Mouse (Mus musculus) E14TG2a.4 (cell line): Measurements from ENCODE around the gene Mylk.

ENCODE experiments used
- H3K27me3 ChIP-seq: 2 replicates; pipeline ENCODE4 v1.6.1; 2014; ENCODE audit warnings: low read length, control low read depth; ENCODE audit not compliant: insufficient read depth
- H3K36me3 ChIP-seq: 2 replicates; pipeline ENCODE4 v1.6.1; 2014; ENCODE audit warnings: low read length, control low read depth; ENCODE audit not compliant: insufficient read depth
- H3K4me1 ChIP-seq: replicated peaks from 2 replicates; pipeline ENCODE4 v1.6.1; 2014; ENCODE audit warnings: low read depth, low read length, control low read depth
- H3K4me3 ChIP-seq: replicated peaks from 2 replicates; pipeline ENCODE4 v1.5.1; 2014; ENCODE audit warnings: mild to moderate bottlenecking, low read length
- H3K9me3 ChIP-seq: 2 replicates; pipeline ENCODE4 v1.6.1; 2014; ENCODE audit warnings: low read length, control low read depth
- CTCF ChIP-seq: conservative IDR thresholded peaks from 2 replicates; pipeline ENCODE4 v1.5.1; 2014; ENCODE audit warnings: low read length
- NANOG ChIP-seq: IDR thresholded peaks from 2 replicates; pipeline ENCODE4 v1.6.1; 2014; ENCODE audit warnings: borderline replicate concordance, low read length, mixed read lengths
- POU5F1 ChIP-seq: IDR thresholded peaks from 2 replicates; pipeline ENCODE4 v1.6.1; 2014; ENCODE audit warnings: low read length, borderline replicate concordance

The Mylk gene

DNA sequence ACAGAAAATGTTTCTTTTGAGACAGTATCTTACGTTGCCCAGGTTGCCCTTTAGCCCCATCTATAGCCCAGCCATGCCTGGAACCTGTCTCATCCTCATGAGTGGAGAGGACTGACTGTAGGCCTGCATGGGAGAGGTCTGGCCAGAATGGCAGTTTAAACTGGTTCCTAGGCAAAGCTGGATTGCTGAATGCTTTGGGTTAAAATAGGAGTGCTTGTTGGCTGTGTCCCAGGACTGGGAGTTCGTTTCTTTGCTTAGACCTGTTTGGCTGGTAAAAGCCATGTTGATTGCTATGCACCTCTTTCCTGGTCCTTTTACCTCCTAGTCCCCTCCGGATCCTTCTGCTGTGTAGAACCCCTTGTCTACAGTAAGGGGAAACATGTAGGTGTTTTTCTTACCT is 288.2 kb downstream of the Mylk start:
- peaks cover 94% of the 10 kb centered on the region for H3K36me3 ChIP-seq
- TF ChIP-seq NANOG: no peak
- no peak for TF ChIP-seq POU5F1
- no peak for TF ChIP-seq CTCF

GRCm38 (mm10) chr16:35033809-35034577 is 289.0 kb downstream of the Mylk start:
- H3K27me3 ChIP-seq: no peaks in the 10 kb centered on the region
- no peak overlapping the region for H3K4me3 ChIP-seq
- H3K4me1 ChIP-seq: peaks cover 74% of the 10 kb centered on the region
- TF ChIP-seq CTCF: no peak
- TF ChIP-seq POU5F1: no peak
- no peak for TF ChIP-seq NANOG
- H3K36me3 ChIP-seq: peaks cover 87% of the 10 kb centered on the region
- no peaks in the 10 kb centered on the region for H3K9me3 ChIP-seq

More for the DNA sequence above, 288.2 kb downstream of the Mylk start:
- Histone ChIP-seq H3K4me1 (peaks cover 69% of the 10 kb centered on the region), H3K4me3 (no peak overlapping the region), H3K27me3 (no peaks in the 10 kb centered on the region), H3K9me3 (no peaks in the 10 kb centered on the region)

DNA sequence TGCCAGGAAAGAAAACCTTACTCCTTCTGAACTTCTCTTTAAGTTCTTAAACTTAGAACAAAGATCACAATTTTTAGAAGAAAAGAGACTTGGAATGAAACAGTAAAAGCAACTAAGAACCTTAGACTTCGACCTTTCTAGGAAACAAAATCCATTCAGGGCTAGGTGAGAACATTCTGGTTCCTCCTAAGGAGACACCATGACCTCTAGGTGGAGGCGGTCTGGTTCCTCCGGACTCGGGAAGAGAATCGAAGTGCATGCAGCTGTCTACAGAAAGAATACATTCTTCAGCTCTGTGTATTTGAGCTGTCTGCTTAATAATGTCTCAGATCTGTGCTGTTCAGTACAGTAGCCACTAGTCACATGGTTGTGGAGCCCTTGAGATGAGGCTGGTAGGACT is 290.0 kb downstream of the Mylk start:
- Histone ChIP-seq H3K4me3 (no peak overlapping the region), H3K27me3 (no peaks in the 10 kb centered on the region), H3K36me3 (peaks cover 87% of the 10 kb centered on the region), H3K9me3 (no peaks in the 10 kb centered on the region), H3K4me1 (peaks cover 84% of the 10 kb centered on the region)
- TF ChIP-seq POU5F1: no peak
- TF ChIP-seq CTCF: no peak
- no peak for TF ChIP-seq NANOG

DNA sequence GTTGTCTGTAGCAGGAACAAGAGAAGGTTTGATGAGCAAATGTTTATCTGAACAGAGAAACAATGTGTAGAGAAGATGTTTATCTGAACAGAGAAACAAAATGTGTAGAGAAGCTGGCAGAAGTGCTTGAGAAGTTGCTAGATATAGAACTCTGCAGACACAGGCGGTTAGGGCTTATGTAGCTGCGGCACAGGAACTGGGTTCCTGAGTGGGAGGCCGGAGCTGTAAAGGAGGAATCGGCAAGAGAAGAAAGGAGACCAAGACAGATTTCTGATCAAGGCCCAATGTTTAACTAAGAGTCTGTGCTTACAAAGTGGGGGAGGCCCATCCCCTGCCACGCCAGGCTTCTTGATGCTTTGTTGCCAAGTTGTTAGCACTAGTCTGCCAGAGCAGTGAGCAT is 291.7 kb downstream of the Mylk start:
- peaks cover 88% of the 10 kb centered on the region for H3K36me3 ChIP-seq
- peaks cover 95% of the 10 kb centered on the region for H3K4me1 ChIP-seq
- no peaks in the 10 kb centered on the region for H3K27me3 ChIP-seq
- TF ChIP-seq NANOG: no peak
- no peak for TF ChIP-seq POU5F1
- no peak for TF ChIP-seq CTCF
- H3K4me3 ChIP-seq: peak overlapping the region; percentile 23; the same call in 1 of the 2 replicates
- H3K9me3 ChIP-seq: no peaks in the 10 kb centered on the region

DNA sequence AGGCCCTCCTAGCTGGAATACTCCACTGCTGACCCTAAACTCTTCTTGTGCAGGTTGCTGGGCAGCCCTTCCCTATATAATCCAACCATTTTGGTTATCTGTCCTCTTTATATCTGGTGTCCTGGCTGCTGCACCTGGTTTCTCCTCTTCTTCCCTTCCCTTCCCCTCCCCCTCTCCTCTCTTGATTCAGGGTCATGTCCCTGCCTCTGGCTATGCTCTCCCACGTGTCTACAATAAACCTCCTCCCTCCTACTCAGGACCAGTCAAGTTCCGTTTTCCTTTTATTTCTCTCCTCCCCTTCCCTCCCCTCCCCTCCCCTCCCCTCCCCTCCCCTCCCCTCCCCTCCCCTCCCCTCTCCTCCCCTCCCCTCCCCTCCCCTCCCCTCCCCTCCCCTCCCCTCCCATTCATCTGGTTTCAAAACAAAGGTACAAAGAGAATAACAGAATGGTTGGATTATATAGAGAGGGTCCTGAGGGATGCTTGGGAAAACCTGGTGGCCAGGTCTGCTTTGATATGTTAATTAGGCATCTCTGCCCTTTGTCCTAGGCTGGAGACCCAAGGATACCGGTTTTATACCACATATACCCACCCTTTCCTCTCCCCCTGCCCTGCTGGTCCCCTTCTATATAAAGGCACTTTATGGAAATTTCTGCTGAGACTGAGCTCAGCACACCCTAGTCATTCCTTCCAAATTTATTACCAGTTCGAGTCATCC is 293.5 kb downstream of the Mylk start:
- H3K9me3 ChIP-seq: no peaks in the 10 kb centered on the region

GRCm38 (mm10) chr16:35040154-35040553 is 295.1 kb downstream of the Mylk start:
- no peaks in the 10 kb centered on the region for H3K9me3 ChIP-seq
- peaks cover 87% of the 10 kb centered on the region for H3K4me1 ChIP-seq
- no peaks in the 10 kb centered on the region for H3K27me3 ChIP-seq
- no peak overlapping the region for H3K4me3 ChIP-seq
- TF ChIP-seq POU5F1 (no peak), CTCF (no peak), NANOG (no peak)
- H3K36me3 ChIP-seq: peaks cover 85% of the 10 kb centered on the region

More for the DNA sequence above, 293.5 kb downstream of the Mylk start:
- TF ChIP-seq NANOG: no peak
- 0 out of 2 replicates have a peak, but pooled peaks have one; percentile 13 for TF ChIP-seq POU5F1
- H3K4me1 ChIP-seq: peaks cover 95% of the 10 kb centered on the region
- peaks cover 90% of the 10 kb centered on the region for H3K36me3 ChIP-seq
- H3K27me3 ChIP-seq: no peaks in the 10 kb centered on the region
- peak overlapping the region; percentile 43 for H3K4me3 ChIP-seq

DNA sequence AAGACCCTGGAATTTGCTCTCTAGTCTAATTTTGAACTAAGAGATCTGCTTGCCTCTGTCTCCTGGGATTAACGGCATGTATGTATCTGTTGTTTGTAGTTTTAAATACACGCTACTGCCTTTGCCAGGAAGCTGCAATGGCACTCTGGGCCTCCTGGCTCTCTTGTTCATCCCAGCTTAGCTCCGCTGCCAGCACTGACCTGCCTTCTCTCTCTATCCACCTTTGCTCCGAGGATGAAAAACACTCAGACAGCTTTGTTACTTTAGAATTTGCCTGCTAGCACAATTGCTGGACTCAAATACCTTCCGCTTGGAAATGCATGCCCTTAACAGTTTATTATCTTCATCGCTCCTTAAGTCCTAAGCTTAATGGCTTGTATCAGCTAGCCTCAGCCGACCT is 296.0 kb downstream of the Mylk start:
- Histone ChIP-seq H3K9me3 (no peaks in the 10 kb centered on the region), H3K4me1 (peaks cover 82% of the 10 kb centered on the region), H3K27me3 (no peaks in the 10 kb centered on the region), H3K4me3 (no peak overlapping the region), H3K36me3 (peaks cover 83% of the 10 kb centered on the region)
- TF ChIP-seq POU5F1: no peak
- TF ChIP-seq NANOG: no peak
- TF ChIP-seq CTCF: no peak

DNA sequence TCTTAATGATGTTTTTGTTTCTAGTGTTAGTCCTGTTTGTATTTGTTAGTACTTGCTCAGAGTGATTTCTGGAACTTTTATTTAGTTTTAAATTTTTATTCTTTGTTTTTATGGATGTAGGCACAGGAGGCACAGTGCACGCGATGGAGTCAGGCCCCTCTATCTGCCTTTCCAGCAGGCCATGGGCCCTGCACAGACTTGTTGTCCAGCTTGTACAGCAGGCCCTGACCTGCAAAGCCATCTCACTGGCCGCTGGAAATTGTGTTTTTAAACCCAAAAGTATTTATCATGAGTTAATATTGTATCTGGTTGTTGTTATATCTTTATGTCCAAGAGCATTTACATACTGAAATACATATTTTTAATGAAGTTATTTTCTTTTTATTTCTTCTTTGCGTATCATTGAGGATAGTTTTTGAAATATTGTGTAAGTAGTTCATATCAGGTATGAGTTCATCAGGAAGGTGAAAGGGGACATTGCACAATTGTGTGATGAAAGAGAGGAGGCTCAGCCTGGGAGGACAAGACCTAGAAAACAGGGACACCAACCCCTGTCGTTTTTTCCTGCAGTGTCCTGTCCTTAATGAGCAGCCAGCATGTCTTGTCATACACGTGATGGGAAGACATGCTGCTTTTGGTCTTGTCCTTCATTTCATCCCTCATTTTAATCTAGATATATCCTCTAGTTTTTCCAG is 301.2 kb downstream of the Mylk start:
- Histone ChIP-seq H3K4me1 (peaks cover 67% of the 10 kb centered on the region), H3K27me3 (no peaks in the 10 kb centered on the region), H3K36me3 (peaks cover 88% of the 10 kb centered on the region), H3K9me3 (no peaks in the 10 kb centered on the region), H3K4me3 (no peak overlapping the region)
- TF ChIP-seq CTCF (no peak), POU5F1 (no peak), NANOG (no peak)
